Mouse (Mus musculus) gastrocnemius, postnatal 25 days (tissue): ENCODE data around the gene Cacna2d2. TPM values are rescaled to one million over a fixed set of nuclear protein-coding genes. Genes with fewer than 3 reads are reported as not detected.
A peak's percentile ranks its signal among the peaks of the same experiment; 100 is the strongest.

Source experiments
- DNase-seq: peaks from one replicate; pipeline ENCODE4 v3.0.0; 2022
- total RNA-seq, 2 experiments: library from RNA; stranded (reverse); gene quantifications; 1 replicate in 1 of 2; 2 replicates in 1 of 2; pipeline ENCODE4 v1.2.3; 2021

The Cacna2d2 gene
- total RNA-seq, 2 experiments from 2014 or later = 0.83 to 0.84 TPM

GRCm38 (mm10) chr9:107502131-107502846 lies 102.9 kb downstream of the Cacna2d2 start:
- DNase-seq = no peak

DNA sequence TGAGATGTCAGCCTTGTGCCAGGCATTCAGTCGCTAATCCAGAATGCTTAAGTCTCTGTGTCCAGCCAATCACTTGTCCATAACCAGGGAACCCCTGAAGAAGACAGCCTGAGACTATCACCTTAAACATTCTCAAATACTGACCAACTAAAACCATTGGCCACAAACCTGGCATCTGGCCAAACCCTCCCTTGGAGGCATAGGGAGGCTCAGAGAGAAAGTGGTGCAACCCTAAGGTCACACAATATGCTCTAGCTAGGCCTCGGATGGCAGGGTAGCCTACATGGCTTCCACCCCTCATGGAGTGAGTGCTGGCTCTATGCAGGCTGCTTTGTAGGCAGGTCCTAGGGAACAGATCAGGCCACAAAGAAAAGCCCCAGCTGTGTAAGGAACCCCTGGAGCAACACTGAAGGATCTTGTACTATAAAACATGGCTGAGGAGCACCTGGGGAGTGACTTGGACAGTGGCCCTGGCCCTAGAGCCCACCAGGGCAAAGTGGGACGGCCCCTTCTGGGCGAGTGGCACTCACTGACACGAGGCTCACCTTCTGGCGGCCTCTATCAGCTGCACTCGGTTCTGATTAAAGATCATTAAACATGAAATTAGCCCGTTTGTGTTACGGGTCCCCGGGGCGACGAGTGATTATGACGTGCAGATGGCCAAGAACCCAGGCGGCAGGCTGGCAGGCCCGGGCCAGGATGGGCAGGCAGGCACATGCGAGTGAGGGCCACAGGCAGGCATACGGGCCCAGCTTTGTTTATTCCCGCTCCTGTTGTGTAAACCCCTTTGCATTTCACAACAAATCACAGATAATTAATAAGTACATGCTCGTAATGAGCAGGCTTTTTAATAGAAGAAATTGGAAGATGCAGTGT lies 105.5 kb downstream of the Cacna2d2 start:
- no peak for DNase-seq

GRCm38 (mm10) chr9:107508266-107508665 lies 108.9 kb downstream of the Cacna2d2 start:
- DNase-seq = no peak

DNA sequence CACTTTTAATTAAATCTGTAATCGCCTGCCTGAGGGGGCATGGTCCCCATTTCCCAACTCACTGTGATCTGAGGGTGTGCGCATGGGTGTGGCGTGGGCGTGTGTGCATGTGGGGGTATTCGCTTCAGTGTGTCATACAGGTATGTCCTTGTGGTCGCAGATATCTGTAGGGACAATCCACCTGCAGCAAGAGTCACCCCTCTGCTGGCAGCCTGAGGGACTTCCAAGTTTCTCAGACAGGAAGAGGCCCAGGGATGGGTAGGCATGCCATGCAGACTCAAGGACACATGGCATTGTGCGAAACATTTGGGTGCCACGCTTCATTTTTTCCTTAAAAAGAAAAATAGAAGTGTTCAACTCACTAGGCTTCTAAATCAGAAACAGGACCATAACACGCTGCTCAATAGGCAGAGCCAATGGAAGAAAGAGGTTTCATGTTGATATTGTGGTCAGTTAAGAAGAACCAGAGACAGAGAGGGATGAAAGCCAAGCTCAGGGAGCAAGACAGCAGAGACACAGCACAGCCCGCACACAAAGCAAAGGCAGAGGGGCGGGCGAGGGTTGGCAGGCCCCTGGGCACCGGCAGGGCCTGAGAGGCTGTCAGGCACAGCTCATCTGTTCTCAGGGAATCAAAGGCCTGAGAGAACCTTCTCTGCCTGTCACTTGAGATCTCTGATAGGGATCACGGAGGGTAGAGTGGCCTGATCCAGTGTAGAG lies 111.1 kb downstream of the Cacna2d2 start:
- DNase-seq = no peak

DNA sequence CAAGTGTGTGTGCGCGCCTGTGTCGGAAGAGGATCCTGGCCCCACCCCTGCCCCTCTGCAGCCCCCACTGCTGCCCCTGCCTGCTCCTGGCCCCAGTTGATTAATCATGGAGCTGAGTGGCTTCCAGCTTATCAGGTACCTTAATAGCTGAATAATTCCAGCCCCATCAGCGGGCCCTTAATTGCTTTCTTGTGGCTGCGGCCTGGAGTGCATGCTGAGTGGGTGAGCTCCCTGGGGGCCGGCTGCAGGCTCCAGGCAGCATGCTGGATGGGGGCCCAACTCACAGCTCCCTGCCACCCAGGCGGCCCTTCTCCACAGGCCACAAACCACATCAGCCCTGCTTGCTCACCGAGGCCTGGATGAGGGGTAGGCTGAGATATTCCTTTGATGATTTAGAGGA lies 112.0 kb downstream of the Cacna2d2 start:
- no peak for DNase-seq

GRCm38 (mm10) chr9:107512326-107512725 lies 112.9 kb downstream of the Cacna2d2 start:
- no peak for DNase-seq

DNA sequence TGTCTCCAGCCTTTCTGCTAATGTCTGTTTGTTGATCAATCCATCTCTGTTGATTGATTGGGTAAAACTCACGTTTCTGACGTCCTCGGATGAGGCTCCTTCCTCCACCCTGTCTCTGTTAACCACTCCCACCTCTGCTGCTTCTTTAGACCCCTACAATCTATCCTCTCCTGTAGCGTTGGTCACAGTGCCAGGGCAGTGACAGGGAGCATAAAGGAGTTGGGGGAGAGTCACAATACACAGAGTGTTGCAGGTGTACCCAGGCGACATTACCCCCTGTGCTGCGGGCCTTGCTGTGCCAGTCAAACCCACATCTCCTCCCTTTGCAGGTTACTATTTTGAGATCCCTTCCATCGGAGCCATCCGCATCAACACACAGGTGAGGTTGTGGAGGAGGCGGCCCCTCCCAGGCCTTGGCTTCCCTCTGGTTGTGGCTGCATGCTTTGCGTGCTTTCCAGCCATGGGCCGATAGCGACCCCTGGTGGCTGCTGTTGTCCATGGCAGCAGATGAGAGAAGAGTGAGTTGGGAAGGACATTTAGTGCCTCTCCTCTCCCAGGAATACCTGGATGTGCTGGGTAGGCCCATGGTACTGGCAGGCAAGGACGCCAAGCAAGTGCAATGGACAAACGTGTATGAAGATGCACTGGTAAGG lies 115.0 kb downstream of the Cacna2d2 start:
- peak; percentile 62 for DNase-seq

DNA sequence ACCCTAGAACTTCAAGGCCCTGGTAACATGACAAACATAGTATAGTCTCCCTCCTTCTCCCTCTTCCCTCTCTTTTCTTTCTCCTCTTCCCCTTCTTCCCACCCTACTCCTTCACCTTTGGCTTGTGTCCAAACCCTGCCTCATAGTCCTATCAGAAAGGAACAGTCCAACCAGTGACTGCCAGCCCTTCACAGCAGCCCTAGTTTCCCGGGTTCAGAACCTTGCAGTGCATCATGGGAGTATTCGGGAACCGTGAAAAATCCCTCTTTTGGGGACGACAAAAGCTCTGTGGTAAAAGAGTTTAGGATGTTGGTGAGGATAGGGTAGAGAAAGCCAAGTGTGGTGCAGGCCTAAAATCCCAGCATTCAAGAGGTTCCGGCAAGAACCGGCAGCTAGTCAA lies 120.9 kb downstream of the Cacna2d2 start:
- DNase-seq = no peak

- DNase-seq = no peak
These were observed 121.8 kb downstream of the Cacna2d2 start for GRCm38 (mm10) chr9:107521190-107521589.

DNA sequence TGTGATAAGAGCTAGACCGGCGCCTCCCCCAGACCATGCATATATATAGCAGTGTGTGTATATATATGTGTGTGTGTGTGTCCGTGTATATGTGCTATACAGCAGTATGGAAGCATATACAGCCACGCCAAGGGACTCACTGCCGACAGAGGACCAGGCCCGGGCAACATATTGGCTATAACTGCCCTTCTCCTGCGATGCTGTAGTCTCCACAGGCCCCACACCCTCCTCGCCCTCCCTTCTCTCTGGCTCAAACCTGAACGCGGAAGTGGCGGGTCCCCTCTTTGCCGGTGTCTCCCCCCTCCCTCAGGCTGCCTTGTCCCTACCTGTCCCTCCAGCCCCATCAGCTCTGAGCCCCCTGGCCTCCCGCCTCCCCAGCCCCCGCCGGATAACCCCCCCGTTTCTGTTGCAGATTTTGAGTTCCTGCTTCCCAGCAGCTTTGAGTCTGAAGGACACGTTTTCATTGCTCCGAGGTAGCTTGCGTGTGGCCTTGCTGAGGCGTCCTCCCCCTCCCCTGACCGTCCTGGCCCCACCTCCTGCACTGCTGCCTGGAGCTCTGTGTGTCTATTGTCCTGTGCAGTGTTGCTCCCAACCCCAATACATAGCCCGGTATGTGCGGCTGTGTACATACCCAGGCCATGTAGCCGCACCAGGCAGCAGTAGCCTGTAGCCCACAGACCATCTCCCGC lies 122.4 kb downstream of the Cacna2d2 start:
- DNase-seq = no peak

GRCm38 (mm10) chr9:107522400-107522711 lies 122.9 kb downstream of the Cacna2d2 start:
- DNase-seq = no peak

- peak; percentile 53 for DNase-seq
These were observed 127.0 kb downstream of the Cacna2d2 start for GRCm38 (mm10) chr9:107526198-107527026.

GRCm38 (mm10) chr9:107533791-107534407 lies 134.5 kb downstream of the Cacna2d2 start, which contains the start of gene Tmem115:
Gene Tmem115, plus strand, starts transcription at chr9:107533945.
- DNase-seq = peak; percentile 95

DNA sequence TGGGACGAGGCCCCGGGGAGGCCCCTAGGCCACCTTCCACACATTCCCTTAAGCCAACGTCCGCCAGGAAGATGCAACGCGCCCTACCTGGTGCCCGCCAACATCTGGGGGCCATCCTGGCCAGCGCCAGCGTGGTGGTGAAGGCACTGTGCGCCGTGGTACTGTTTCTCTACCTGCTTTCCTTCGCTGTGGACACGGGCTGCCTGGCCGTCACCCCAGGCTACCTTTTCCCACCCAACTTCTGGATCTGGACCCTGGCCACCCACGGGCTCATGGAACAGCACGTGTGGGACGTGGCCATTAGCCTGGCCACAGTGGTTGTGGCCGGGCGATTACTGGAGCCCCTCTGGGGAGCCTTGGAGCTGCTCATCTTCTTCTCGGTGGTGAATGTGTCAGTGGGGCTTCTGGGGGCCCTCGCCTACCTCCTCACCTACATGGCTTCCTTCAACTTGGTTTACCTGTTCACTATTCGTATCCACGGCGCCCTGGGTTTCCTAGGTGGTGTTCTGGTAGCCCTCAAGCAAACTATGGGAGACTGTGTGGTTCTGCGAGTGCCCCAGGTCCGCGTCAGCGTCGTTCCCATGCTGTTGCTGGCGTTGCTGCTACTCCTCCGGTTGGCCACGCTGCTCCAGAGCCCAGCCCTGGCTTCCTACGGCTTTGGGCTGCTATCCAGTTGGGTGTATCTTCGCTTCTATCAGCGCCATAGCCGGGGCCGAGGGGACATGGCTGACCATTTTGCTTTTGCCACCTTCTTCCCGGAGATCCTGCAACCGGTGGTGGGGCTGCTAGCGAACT lies 135.2 kb downstream of the Cacna2d2 start:
- no peak for DNase-seq

DNA sequence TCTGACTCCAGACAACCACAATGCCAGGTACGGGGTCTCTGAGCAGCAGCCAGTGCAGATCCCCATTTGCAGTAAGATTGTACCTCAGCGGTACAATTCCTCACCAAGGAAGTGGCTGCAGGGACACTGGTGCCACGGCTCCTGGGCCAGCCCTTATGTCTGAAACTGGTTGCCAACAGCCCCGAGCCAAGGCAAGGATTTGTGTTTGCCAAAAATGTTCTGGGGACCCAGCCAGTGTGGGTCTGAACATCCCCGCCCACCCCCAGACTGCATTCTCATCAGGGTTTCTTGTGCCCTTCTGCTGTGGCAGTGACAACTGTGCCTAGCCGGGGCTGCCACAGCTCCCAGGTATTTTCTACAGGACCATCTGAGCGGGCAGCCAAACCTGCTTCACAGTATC lies 138.8 kb downstream of the Cacna2d2 start:
- DNase-seq = no peak

GRCm38 (mm10) chr9:107538711-107539110 lies 139.3 kb downstream of the Cacna2d2 start:
- no peak for DNase-seq

- DNase-seq = no peak
These were observed 140.5 kb downstream of the Cacna2d2 start for GRCm38 (mm10) chr9:107539940-107540339.

GRCm38 (mm10) chr9:107540420-107540819 lies 141.0 kb downstream of the Cacna2d2 start:
- no peak for DNase-seq

DNA sequence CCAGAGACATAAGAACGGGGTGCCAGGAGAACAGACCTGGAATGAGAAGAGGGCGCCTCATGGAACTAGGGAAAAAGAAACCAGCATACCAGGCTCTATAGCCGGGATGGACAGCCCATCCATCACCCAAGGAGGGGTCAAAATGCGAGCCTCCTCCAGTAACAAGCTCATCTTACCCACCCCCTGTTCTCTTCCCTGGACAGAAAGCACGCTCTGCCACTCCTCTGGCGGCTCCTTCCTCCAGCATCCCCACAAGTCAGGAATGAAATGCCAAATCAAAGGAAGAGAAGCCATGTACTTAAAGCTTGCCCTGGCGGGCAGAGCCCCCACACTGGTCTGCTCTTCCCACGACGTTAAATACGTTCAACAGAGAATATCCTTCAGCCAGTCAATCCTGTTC lies 141.6 kb downstream of the Cacna2d2 start:
- DNase-seq = no peak
